Mouse (Mus musculus): ENCODE results near the gene Tpk1. TPM values are rescaled to one million over a fixed set of nuclear protein-coding genes. Genes with fewer than 3 reads are reported as not detected.

Tpk1 gene
- polyA plus RNA-seq, 1 experiment from 2014 or later, result 10.0 TPM

DNA sequence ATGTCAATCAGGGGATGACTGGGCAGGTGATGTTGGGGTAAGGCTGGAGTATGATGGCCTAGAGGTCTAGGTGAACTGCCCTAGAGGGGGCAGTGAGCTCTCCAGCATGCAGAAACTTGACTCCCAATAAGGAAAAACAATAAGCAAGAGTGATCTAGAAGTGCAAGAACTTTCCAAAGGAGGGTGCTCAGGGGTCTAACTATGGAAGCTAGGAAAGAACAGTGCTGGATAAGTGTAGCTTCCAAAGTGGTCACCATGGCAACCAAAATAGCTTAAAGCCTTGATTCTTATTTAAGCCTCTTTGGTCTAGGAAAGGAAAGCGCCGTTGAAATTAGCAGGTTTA lies 368.6 kb downstream of the Tpk1 start:
- no peak overlapping the region for H3K4me3 ChIP-seq (replicated peaks)
- ATAC-seq (ENCODE audit: insufficient number of reproducible peaks, insufficient read depth, low FRiP score, low TSS enrichment, low read depth), result 0 out of 2 replicates have a peak, but pooled peaks have one; percentile 26
- H3K9me3 ChIP-seq, result no peaks in the 10 kb centered on the region
- WGBS, result 51% methylated on average over 2 of the region's 2 CpGs
- no peaks in the 10 kb centered on the region for H3K27me3 ChIP-seq
- H3K4me2 ChIP-seq, result no peak overlapping the region
- H3K4me1 ChIP-seq (replicated peaks), result no peaks in the 10 kb centered on the region; the same call in 1 of the 2 replicates
- H3K36me3 ChIP-seq, result no peaks in the 10 kb centered on the region
- H3K27ac ChIP-seq, result no peak overlapping the region
- H3K9ac ChIP-seq (replicated peaks), result no peak overlapping the region

- H3K36me3 ChIP-seq, result no peaks in the 10 kb centered on the region
- no peak overlapping the region for H3K4me2 ChIP-seq
- no peaks in the 10 kb centered on the region; the same call in 1 of the 2 replicates for H3K4me1 ChIP-seq (replicated peaks)
- no peak overlapping the region for H3K27ac ChIP-seq
- no peak overlapping the region for H3K9ac ChIP-seq (replicated peaks)
- H3K4me3 ChIP-seq (replicated peaks), result no peak overlapping the region
- H3K9me3 ChIP-seq, result no peaks in the 10 kb centered on the region
- no peaks in the 10 kb centered on the region for H3K27me3 ChIP-seq
- WGBS, result 45% methylated on average over 7 of the region's 7 CpGs
- ATAC-seq (ENCODE audit: insufficient number of reproducible peaks, insufficient read depth, low FRiP score, low TSS enrichment, low read depth), result peak; percentile 47; the same call in 1 of the 2 replicates
These were observed 369.1 kb downstream of the Tpk1 start for GRCm38 (mm10) chr6:43296798-43297507.

DNA sequence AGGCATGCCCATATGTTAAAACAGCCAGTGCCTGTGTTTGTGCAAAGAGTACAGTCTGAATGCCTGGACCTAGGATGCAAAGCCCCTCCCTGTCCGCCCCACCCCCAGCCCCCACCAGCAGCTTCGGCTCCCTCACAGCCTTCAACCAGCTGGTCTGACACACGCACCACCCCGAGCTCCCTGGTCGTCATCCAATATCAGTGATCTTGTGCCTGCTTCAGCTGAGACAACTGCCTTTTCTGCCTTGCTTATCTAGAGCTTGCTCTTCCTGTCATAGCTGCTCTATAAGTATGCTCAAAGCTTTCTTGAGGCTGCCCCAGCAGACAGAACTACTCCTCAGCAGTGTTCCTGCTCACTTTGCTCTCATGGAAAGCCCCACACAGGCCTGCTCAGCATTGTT lies 370.2 kb downstream of the Tpk1 start:
- H3K9me3 ChIP-seq, result no peaks in the 10 kb centered on the region
- H3K27me3 ChIP-seq, result no peaks in the 10 kb centered on the region
- no peaks in the 10 kb centered on the region; the same call in 1 of the 2 replicates for H3K4me1 ChIP-seq (replicated peaks)
- H3K9ac ChIP-seq (replicated peaks), result no peak overlapping the region
- H3K4me2 ChIP-seq, result no peak overlapping the region
- no peaks in the 10 kb centered on the region for H3K36me3 ChIP-seq
- 41% methylated on average over 5 of the region's 5 CpGs for WGBS
- no peak overlapping the region for H3K27ac ChIP-seq
- no peak for ATAC-seq (ENCODE audit: insufficient number of reproducible peaks, insufficient read depth, low FRiP score, low TSS enrichment, low read depth)
- H3K4me3 ChIP-seq (replicated peaks), result no peak overlapping the region
